8 mouse cellular contexts compared by ENCODE assay signal in genomic region chr13:34993595-34993982, GRCm38 (mm10). TPM values are rescaled to one million over a fixed set of nuclear protein-coding genes. Genes with fewer than 3 reads are reported as not detected.
DNase-seq lines count a peak whose midpoint lies in the region; ATAC-seq and TF ChIP-seq lines count a peak whose summit lies in the region.

No protein-coding gene starts in this region.

- H3K4me1 ChIP-seq in lung, embryonic 15.5 days = peaks cover 21% of the 10 kb centered on the region
- H3K4me1 ChIP-seq in heart, postnatal 0 days (ENCODE audit: control insufficient read depth, insufficient read depth) = peaks cover 18% of the 10 kb centered on the region

- no peak for DNase-seq in lung, postnatal 25 days (ENCODE audit: low spot score)
- DNase-seq in brain, embryonic 18.5 days (ENCODE audit: low read depth, low spot score) = peak; percentile 10
- DNase-seq in heart, postnatal 0 days (ENCODE audit: low spot score) = no peak
- no peak for DNase-seq in adrenal gland, adult 18-20 months (ENCODE audit: low spot score in 2 of 2)
- DNase-seq in cerebellum, adult 9-10 months = no peak
- no peak for DNase-seq in layer of hippocampus, postnatal 36 days

- no peaks in the 10 kb centered on the region for H3K9me3 ChIP-seq in lung, embryonic 15.5 days
- H3K9me3 ChIP-seq in heart, postnatal 0 days (replicated peaks; ENCODE audit: control insufficient read depth, low read length) = no peaks in the 10 kb centered on the region; the same call in 1 of the 2 replicates

- H3K27me3 ChIP-seq in lung, embryonic 15.5 days = no peaks in the 10 kb centered on the region
- H3K27me3 ChIP-seq in heart, postnatal 0 days (ENCODE audit: control insufficient read depth, insufficient read depth, low read length) = no peaks in the 10 kb centered on the region

- 0 out of 2 replicates have a peak, but pooled peaks have one; percentile 10 for TF ChIP-seq EP300 in heart, postnatal 0 days (IDR thresholded peaks at IDR 0.05; ENCODE audit: low read depth)

- peak overlapping the region; percentile 74 for H3K4me2 ChIP-seq in lung, embryonic 15.5 days
- H3K4me2 ChIP-seq in heart, postnatal 0 days (ENCODE audit: low read depth, low read length) = peak overlapping the region; percentile 72

- ATAC-seq in lung, embryonic 15.5 days (ENCODE audit: borderline replicate concordance, extremely low read depth, low FRiP score, low TSS enrichment) = peak; percentile 63
- peak; percentile 39 for ATAC-seq in heart, postnatal 0 days (ENCODE audit: insufficient read depth, low read depth)
- peak; percentile 65 for ATAC-seq in megakaryocyte, adult 5-6 weeks (ENCODE audit: poor library complexity, severe bottlenecking)

- peak overlapping the region; percentile 93 for H3K27ac ChIP-seq in lung, embryonic 15.5 days
- peak overlapping the region; percentile 97 for H3K27ac ChIP-seq in heart, postnatal 0 days (ENCODE audit: low read depth)

- TF ChIP-seq CTCF in heart, postnatal 0 days (IDR thresholded peaks at IDR 0.05; ENCODE audit: low read depth) = no peak

- H3K9ac ChIP-seq in lung, embryonic 15.5 days = peak overlapping the region; percentile 82
- peak overlapping the region; percentile 93 for H3K9ac ChIP-seq in heart, postnatal 0 days (replicated peaks; ENCODE audit: low read depth, low read length)

- peaks cover 14% of the 10 kb centered on the region for H3K36me3 ChIP-seq in lung, embryonic 15.5 days
- peaks cover 15% of the 10 kb centered on the region for H3K36me3 ChIP-seq in heart, postnatal 0 days (replicated peaks; ENCODE audit: control insufficient read depth, insufficient read depth, low read length)

- H3K4me3 ChIP-seq in lung, embryonic 15.5 days = peak overlapping the region; percentile 63
- H3K4me3 ChIP-seq in heart, postnatal 0 days (ENCODE audit: low read depth, low read length) = peak overlapping the region; percentile 76

- WGBS in lung, embryonic 15.5 days = 0% methylated on average over 22 of the region's 22 CpGs
- WGBS in heart, postnatal 0 days = under 1% methylated on average over 22 of the region's 22 CpGs

RNA-seq across cellular contexts. Expression of gene Eci3, which starts 30.0 kb away (rescaled TPM):
- 0.59 and 1.0 TPM in 2 replicates for polyA plus RNA-seq in lung, embryonic 15.5 days (2015; fragmentation: Nextera tagmentation; extraction: Ambion mirVana)
- not detected in 2 replicates for total RNA-seq in heart, postnatal 0 days (2014; rRNA removed; ENCODE audit: low replicate concordance)
- 0.18 and 0.56 TPM in 2 replicates for polyA plus RNA-seq in heart, postnatal 0 days (2015; fragmentation: Nextera tagmentation; extraction: Ambion mirVana)
- total RNA-seq in megakaryocyte, adult 5-6 weeks (2015) = not detected in 2 replicates
- total RNA-seq in megakaryocyte, adult 5-6 weeks (2017) = not detected in 2 replicates
- total RNA-seq in adrenal gland, adult 18-20 months (2021) = 1 to 10 TPM; 3.3 to 4.2 TPM
- total RNA-seq in layer of hippocampus, postnatal 36 days (2021) = under 1 TPM; 0.37 to 0.48 TPM

RNA-seq across cellular contexts. Expression of gene Eci2, which starts 33.3 kb away (rescaled TPM):
- 137 and 144 TPM in 2 replicates for polyA plus RNA-seq in lung, embryonic 15.5 days (2015; fragmentation: Nextera tagmentation; extraction: Ambion mirVana)
- 136 and 245 TPM in 2 replicates for total RNA-seq in heart, postnatal 0 days (2014; rRNA removed; ENCODE audit: low replicate concordance)
- polyA plus RNA-seq in heart, postnatal 0 days (2015; fragmentation: Nextera tagmentation; extraction: Ambion mirVana) = 300 and 313 TPM in 2 replicates
- 57.2 and 64.4 TPM in 2 replicates for total RNA-seq in megakaryocyte, adult 5-6 weeks (2015)
- total RNA-seq in megakaryocyte, adult 5-6 weeks (2017) = 38.5 and 47.9 TPM in 2 replicates
- 100 to 1,000 TPM; 105 to 116 TPM for total RNA-seq in adrenal gland, adult 18-20 months (2021)
- total RNA-seq in layer of hippocampus, postnatal 36 days (2021) = 10 to 100 TPM; 42.7 to 49.5 TPM
